Mouse (Mus musculus) stomach, postnatal 0 days (tissue): ENCODE measurements around the gene Rreb1.

Source experiments
- CTCF ChIP-seq: IDR thresholded peaks from 2 replicates; pipeline ENCODE4 v1.5.1; 2016; ENCODE audit warnings: antibody characterized with exemption, low read depth, mild to moderate bottlenecking, moderate library complexity
- EP300 ChIP-seq: optimal IDR thresholded peaks from 2 replicates; pipeline ENCODE3; 2016; ENCODE audit warnings: antibody characterized with exemption

DNA sequence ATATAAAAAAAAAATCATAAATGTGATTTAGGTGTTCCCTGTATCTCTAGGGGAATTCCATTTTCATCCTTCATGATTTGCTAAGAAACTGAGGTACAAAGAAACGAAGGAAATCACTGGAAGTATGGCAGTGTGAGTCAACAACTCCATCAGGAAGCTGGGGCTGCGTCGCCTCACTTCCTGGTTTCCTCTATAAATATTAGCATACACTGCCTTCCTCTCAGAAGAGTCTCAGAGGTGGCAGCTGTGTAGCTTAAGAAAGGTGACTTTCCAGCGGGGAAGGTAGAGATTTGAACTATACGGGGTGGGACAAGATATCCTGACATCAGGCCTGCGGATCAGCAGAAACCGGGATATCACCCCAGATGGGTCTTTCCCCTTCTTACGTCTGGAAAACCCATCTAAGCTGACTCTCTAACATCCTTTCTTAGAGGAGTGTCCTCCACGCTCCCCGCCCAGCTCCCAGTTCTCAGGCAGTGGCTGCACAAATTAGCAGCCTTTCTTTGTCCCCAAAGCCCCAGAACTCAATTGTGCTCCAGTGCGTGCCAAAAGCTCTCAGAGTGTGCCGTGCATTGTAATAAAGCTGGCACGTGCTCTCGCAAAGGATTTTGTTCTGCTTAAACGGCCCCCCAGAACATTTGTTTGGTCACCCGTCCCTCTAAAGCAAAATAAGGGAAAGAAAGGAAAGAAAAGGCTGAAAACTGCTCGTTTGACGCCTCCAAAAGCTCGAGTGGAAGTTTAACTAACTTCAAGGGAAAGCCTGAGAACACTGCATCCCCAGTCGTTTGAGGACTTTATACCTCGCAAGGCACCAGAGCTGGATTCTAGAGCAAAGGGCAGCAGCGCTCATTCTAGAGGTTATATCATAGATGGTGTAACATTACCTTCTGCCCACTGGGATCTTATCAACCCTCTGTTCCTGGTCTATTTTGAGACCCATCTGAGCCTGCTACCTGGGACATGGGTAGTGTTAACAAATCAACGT, 17.0 kb upstream of the Rreb1 start:
- no peak for TF ChIP-seq CTCF
- TF ChIP-seq EP300, result no peak
